Mouse (Mus musculus): ENCODE data around the gene Xpnpep1. TPM values are rescaled to one million over a fixed set of nuclear protein-coding genes. Genes with fewer than 3 reads are reported as not detected.

The Xpnpep1 gene
- total and polyA plus RNA-seq, 3 experiments = 82.8 to 99.6 (median 96.0) TPM

DNA sequence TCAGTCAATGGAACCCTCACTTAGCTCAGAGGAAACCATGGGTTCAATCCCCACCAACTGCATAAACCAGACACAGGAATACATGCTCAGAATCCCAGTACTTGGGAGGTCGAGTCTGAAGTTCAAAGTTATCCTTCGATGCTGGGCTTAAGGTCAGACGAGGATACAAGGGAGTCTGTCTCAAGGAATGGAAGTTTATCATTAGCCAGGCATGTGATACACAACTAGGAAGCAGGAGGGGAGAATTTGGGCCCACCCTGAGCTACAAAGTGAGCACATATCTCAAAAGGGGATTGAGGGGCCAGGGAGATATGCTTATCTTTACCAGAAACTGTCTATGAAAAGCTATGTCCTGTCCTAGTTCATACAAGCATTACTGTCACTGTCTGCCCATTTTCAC lies 7.4 kb downstream of the Xpnpep1 start:
- peaks cover 12 to 75% of the 10 kb centered on the region in 2 experiments for H3K36me3 ChIP-seq (replicated peaks in 1 of 2; ENCODE audit: control insufficient read depth in 1 of 2, insufficient read depth in 1 of 2, low read length in 1 of 2)
- H3K27ac ChIP-seq (ENCODE audit: insufficient read depth, low read depth) = no peak overlapping the region
- H3K4me1 ChIP-seq (ENCODE audit: control insufficient read depth in 1 of 2, insufficient read depth in 2 of 2) = peaks cover 9 to 39% of the 10 kb centered on the region in 2 experiments
- no peak for DNase-seq (ENCODE audit: extremely low read depth)
- H3K4me2 ChIP-seq (ENCODE audit: insufficient read depth, low read depth, poor library complexity, severe bottlenecking) = no peak overlapping the region
- no peak overlapping the region for H3K4me3 ChIP-seq (replicated peaks in 1 of 3; ENCODE audit: low read depth in 2 of 3, low read length in 2 of 3, poor library complexity in 1 of 3)
- H3K27me3 ChIP-seq (replicated peaks) = no peaks in the 10 kb centered on the region
- H3K79me2 ChIP-seq (replicated peaks; ENCODE audit: control insufficient read depth, extremely low read depth, insufficient read depth, poor library complexity, severe bottlenecking) = peaks cover 11% of the 10 kb centered on the region
- no peak for TF ChIP-seq EP300 (IDR thresholded peaks at IDR 0.05; ENCODE audit: low read length)
- TF ChIP-seq ELF1 (IDR thresholded peaks at IDR 0.05; ENCODE audit: low read depth, low read length) = no peak
- TF ChIP-seq RCOR1 (conservative IDR thresholded peaks at IDR 0.05; ENCODE audit: low read depth, low read length) = no peak
- no peak for TF ChIP-seq ZNF384 (IDR thresholded peaks at IDR 0.05; ENCODE audit: low read depth, low read length)
- no peak overlapping the region for H3K9ac ChIP-seq (ENCODE audit: insufficient read depth, low read depth)
- dilution Hi-C loops (cut with MboI; ENCODE audit: extremely low pct_ligation_motif_present, extremely low pct_unique_long_range_greater_than_20kb, low sequenced_read_pairs) (no loop called here), in situ Hi-C loops (cut with MboI; ENCODE audit: low pct_ligation_motif_present, low pct_unique_long_range_greater_than_20kb, low sequenced_read_pairs) (no loop called here)
- no peaks in the 10 kb centered on the region for H3K9me3 ChIP-seq (replicated peaks; ENCODE audit: low read length)

GRCm38 (mm10) chr19:53031957-53032371 lies 8.1 kb downstream of the Xpnpep1 start:
- no peak overlapping the region for H3K9ac ChIP-seq (ENCODE audit: insufficient read depth, low read depth)

GRCm38 (mm10) chr19:53030279-53030678 lies 9.7 kb downstream of the Xpnpep1 start:
- dilution Hi-C loops (cut with MboI; ENCODE audit: extremely low pct_ligation_motif_present, extremely low pct_unique_long_range_greater_than_20kb, low sequenced_read_pairs) = no loop called here
- in situ Hi-C loops (cut with MboI; ENCODE audit: low pct_ligation_motif_present, low pct_unique_long_range_greater_than_20kb, low sequenced_read_pairs) = no loop called here
- Histone ChIP-seq H3K9me3 (replicated peaks; ENCODE audit: low read length) (no peaks in the 10 kb centered on the region), H3K36me3 (replicated peaks in 1 of 2; ENCODE audit: control insufficient read depth in 1 of 2, insufficient read depth in 1 of 2, low read length in 1 of 2) (peaks cover 24 to 84% of the 10 kb centered on the region in 2 experiments), H3K4me2 (ENCODE audit: insufficient read depth, low read depth, poor library complexity, severe bottlenecking) (no peak overlapping the region), H3K4me1 (ENCODE audit: control insufficient read depth in 1 of 2, insufficient read depth in 2 of 2) (peaks cover 0 to 28% of the 10 kb centered on the region in 2 experiments; a peak in 2 of 4 replicates), H3K4me3 (replicated peaks in 1 of 3; ENCODE audit: low read depth in 2 of 3, low read length in 2 of 3, poor library complexity in 1 of 3) (no peak overlapping the region), H3K27me3 (replicated peaks) (no peaks in the 10 kb centered on the region), H3K79me2 (replicated peaks; ENCODE audit: control insufficient read depth, extremely low read depth, insufficient read depth, poor library complexity, severe bottlenecking) (peaks cover 7% of the 10 kb centered on the region), H3K9ac (ENCODE audit: insufficient read depth, low read depth) (no peak overlapping the region), H3K27ac (ENCODE audit: insufficient read depth, low read depth) (no peak overlapping the region)
- TF ChIP-seq SMC3 (IDR thresholded peaks at IDR 0.05; ENCODE audit: low read depth, low read length) = no peak
- TF ChIP-seq EP300 (IDR thresholded peaks at IDR 0.05; ENCODE audit: low read length) = no peak
- TF ChIP-seq MAFK (IDR thresholded peaks at IDR 0.05; ENCODE audit: insufficient replicate concordance, low read length) = no peak
- no peak for TF ChIP-seq ZMIZ1 (IDR thresholded peaks at IDR 0.05; ENCODE audit: low read depth, low read length)
- TF ChIP-seq SIN3A (IDR thresholded peaks at IDR 0.05; ENCODE audit: low read length) = no peak
- no peak for TF ChIP-seq ZC3H11A (IDR thresholded peaks at IDR 0.05; ENCODE audit: low read depth, low read length)
- TF ChIP-seq JUND (conservative IDR thresholded peaks at IDR 0.05; ENCODE audit: low read depth, low read length) = no peak
- TF ChIP-seq ZKSCAN1 (IDR thresholded peaks at IDR 0.05; ENCODE audit: borderline replicate concordance, low read depth, low read length) = no peak
- TF ChIP-seq NRF1 (IDR thresholded peaks at IDR 0.05; ENCODE audit: low read depth, low read length) = no peak
- no peak for TF ChIP-seq ELF1 (IDR thresholded peaks at IDR 0.05; ENCODE audit: low read depth, low read length)
- no peak for TF ChIP-seq HCFC1 (IDR thresholded peaks at IDR 0.05; ENCODE audit: low read depth, low read length)
- no peak for TF ChIP-seq CHD2 (IDR thresholded peaks at IDR 0.05; ENCODE audit: low read length)
- TF ChIP-seq USF2 (conservative IDR thresholded peaks at IDR 0.05; ENCODE audit: low read depth, low read length) = no peak
- TF ChIP-seq E2F4 (IDR thresholded peaks at IDR 0.05; ENCODE audit: insufficient replicate concordance, low read depth, low read length) = no peak
- no peak for DNase-seq (ENCODE audit: extremely low read depth)

More at GRCm38 (mm10) chr19:53031957-53032371, 8.1 kb downstream of the Xpnpep1 start:
- in situ Hi-C loops (cut with MboI; ENCODE audit: low pct_ligation_motif_present, low pct_unique_long_range_greater_than_20kb, low sequenced_read_pairs) (no loop called here), dilution Hi-C loops (cut with MboI; ENCODE audit: extremely low pct_ligation_motif_present, extremely low pct_unique_long_range_greater_than_20kb, low sequenced_read_pairs) (no loop called here)
- peaks cover 8% of the 10 kb centered on the region for H3K79me2 ChIP-seq (replicated peaks; ENCODE audit: control insufficient read depth, extremely low read depth, insufficient read depth, poor library complexity, severe bottlenecking)
- H3K36me3 ChIP-seq (replicated peaks in 1 of 2; ENCODE audit: control insufficient read depth in 1 of 2, insufficient read depth in 1 of 2, low read length in 1 of 2) = peaks cover 17 to 80% of the 10 kb centered on the region in 2 experiments
- H3K4me1 ChIP-seq (ENCODE audit: control insufficient read depth in 1 of 2, insufficient read depth in 2 of 2) = peaks cover 3 to 33% of the 10 kb centered on the region in 2 experiments; a peak in 3 of 4 replicates
- TF ChIP-seq ZKSCAN1 (IDR thresholded peaks at IDR 0.05; ENCODE audit: borderline replicate concordance, low read depth, low read length) = no peak
- no peak for DNase-seq (ENCODE audit: extremely low read depth)
- H3K27ac ChIP-seq (ENCODE audit: insufficient read depth, low read depth) = no peak overlapping the region
- no peak overlapping the region for H3K4me3 ChIP-seq (replicated peaks in 1 of 3; ENCODE audit: low read depth in 2 of 3, low read length in 2 of 3, poor library complexity in 1 of 3)
- H3K9me3 ChIP-seq (replicated peaks; ENCODE audit: low read length) = no peaks in the 10 kb centered on the region
- H3K27me3 ChIP-seq (replicated peaks) = no peaks in the 10 kb centered on the region
- no peak overlapping the region for H3K4me2 ChIP-seq (ENCODE audit: insufficient read depth, low read depth, poor library complexity, severe bottlenecking)
